Mouse (Mus musculus): Measurements from ENCODE around the gene Sde2. TPM values are rescaled to one million over a fixed set of nuclear protein-coding genes. Genes with fewer than 3 reads are reported as not detected.

Gene Sde2
- polyA plus RNA-seq, 1 experiment from 2014 or later: 47.0 TPM

- Histone ChIP-seq H3K9me3 (no peaks in the 10 kb centered on the region), H3K4me1 (peaks cover 23% of the 10 kb centered on the region), H3K36me3 (peaks cover 24% of the 10 kb centered on the region), H3K27ac (no peak overlapping the region), H3K9ac (no peak overlapping the region), H3K27me3 (no peaks in the 10 kb centered on the region), H3K4me3 (no peak overlapping the region), H3K4me2 (replicated peaks) (peak overlapping the region; percentile 19; the same call in 1 of the 2 replicates)
- ATAC-seq (ENCODE audit: insufficient number of reproducible peaks, insufficient read depth, low FRiP score, low TSS enrichment): no peak
- WGBS: 46% methylated on average over 20 of the region's 20 CpGs
Measured at GRCm38 (mm10) chr1:180911653-180912287, 60.8 kb downstream of the Sde2 start.

- ATAC-seq (ENCODE audit: insufficient number of reproducible peaks, insufficient read depth, low FRiP score, low TSS enrichment): no peak
- H3K27ac ChIP-seq: 0 out of 2 replicates have a peak overlapping the region, but pooled peaks have one; percentile 60
- WGBS: 83% methylated on average over 5 of the region's 5 CpGs
- no peaks in the 10 kb centered on the region for H3K27me3 ChIP-seq
- no peak overlapping the region for H3K4me2 ChIP-seq (replicated peaks)
- H3K4me3 ChIP-seq: no peak overlapping the region
- no peak overlapping the region for H3K9ac ChIP-seq
- peaks cover 23% of the 10 kb centered on the region for H3K4me1 ChIP-seq
- H3K9me3 ChIP-seq: no peaks in the 10 kb centered on the region
- peaks cover 14% of the 10 kb centered on the region for H3K36me3 ChIP-seq
Measured at GRCm38 (mm10) chr1:180912792-180913191, 61.9 kb downstream of the Sde2 start.

- H3K9me3 ChIP-seq: no peaks in the 10 kb centered on the region
- H3K9ac ChIP-seq: no peak overlapping the region
- peak overlapping the region; percentile 60 for H3K27ac ChIP-seq
- no peak overlapping the region for H3K4me3 ChIP-seq
- peaks cover 23% of the 10 kb centered on the region for H3K4me1 ChIP-seq
- H3K36me3 ChIP-seq: peaks cover 4% of the 10 kb centered on the region
- H3K27me3 ChIP-seq: no peaks in the 10 kb centered on the region
- no peak overlapping the region for H3K4me2 ChIP-seq (replicated peaks)
- 26% methylated on average over 4 of the region's 4 CpGs for WGBS
- ATAC-seq (ENCODE audit: insufficient number of reproducible peaks, insufficient read depth, low FRiP score, low TSS enrichment): peak; percentile 48; the same call in 1 of the 2 replicates
Measured at GRCm38 (mm10) chr1:180913797-180914196, 62.9 kb downstream of the Sde2 start.

- WGBS: 85% methylated on average over 11 of the region's 11 CpGs
- no peak for ATAC-seq (ENCODE audit: insufficient number of reproducible peaks, insufficient read depth, low FRiP score, low TSS enrichment)
- no peaks in the 10 kb centered on the region for H3K9me3 ChIP-seq
Measured at GRCm38 (mm10) chr1:180916425-180916824, 65.5 kb downstream of the Sde2 start.

GRCm38 (mm10) chr1:180917053-180917452, 66.1 kb downstream of the Sde2 start:
- H3K4me2 ChIP-seq (replicated peaks): no peak overlapping the region
- no peak overlapping the region for H3K9ac ChIP-seq
- no peaks in the 10 kb centered on the region for H3K36me3 ChIP-seq
- WGBS: 52% methylated on average over 1 of the region's 1 CpGs
- H3K27ac ChIP-seq: no peak overlapping the region
- peaks cover 18% of the 10 kb centered on the region for H3K4me1 ChIP-seq
- ATAC-seq (ENCODE audit: insufficient number of reproducible peaks, insufficient read depth, low FRiP score, low TSS enrichment): no peak
- no peak overlapping the region for H3K4me3 ChIP-seq
- no peaks in the 10 kb centered on the region for H3K27me3 ChIP-seq
- H3K9me3 ChIP-seq: no peaks in the 10 kb centered on the region

More at GRCm38 (mm10) chr1:180916425-180916824, 65.5 kb downstream of the Sde2 start:
- no peak overlapping the region for H3K9ac ChIP-seq
- no peak overlapping the region for H3K4me2 ChIP-seq (replicated peaks)
- peaks cover 21% of the 10 kb centered on the region for H3K4me1 ChIP-seq
- H3K4me3 ChIP-seq: no peak overlapping the region
- no peaks in the 10 kb centered on the region for H3K36me3 ChIP-seq
- H3K27me3 ChIP-seq: no peaks in the 10 kb centered on the region
- H3K27ac ChIP-seq: no peak overlapping the region

Other genes starting within 250 kb of the Sde2 start
- 22.6 and 24.2 TPM in 2 replicates for gene Lin9, start 210.0 kb upstream of the Sde2 start, polyA plus RNA-seq (2016; fragmentation: Nextera tagmentation; extraction: Ambion mirVana)
- 0.15 and 0.38 TPM in 2 replicates for gene Mixl1, start 154.1 kb upstream of the Sde2 start, polyA plus RNA-seq (2016; fragmentation: Nextera tagmentation; extraction: Ambion mirVana)
- gene Acbd3, start 125.1 kb upstream of the Sde2 start, polyA plus RNA-seq (2016; fragmentation: Nextera tagmentation; extraction: Ambion mirVana): 27.8 and 29.2 TPM in 2 replicates
- 3,184 and 3,209 TPM in 2 replicates for gene H3f3a, start 37.2 kb upstream of the Sde2 start, polyA plus RNA-seq (2016; fragmentation: Nextera tagmentation; extraction: Ambion mirVana)
- gene Lefty2, start 42.0 kb downstream of the Sde2 start, polyA plus RNA-seq (2016; fragmentation: Nextera tagmentation; extraction: Ambion mirVana): 0.22 and 0.67 TPM in 2 replicates
- 110 and 112 TPM in 2 replicates for gene Pycr2, start 53.2 kb downstream of the Sde2 start, polyA plus RNA-seq (2016; fragmentation: Nextera tagmentation; extraction: Ambion mirVana)
- gene Lefty1, start 83.9 kb downstream of the Sde2 start, polyA plus RNA-seq (2016; fragmentation: Nextera tagmentation; extraction: Ambion mirVana): 1.2 and 2.4 TPM in 2 replicates
- gene Tmem63a, start 91.2 kb downstream of the Sde2 start, polyA plus RNA-seq (2016; fragmentation: Nextera tagmentation; extraction: Ambion mirVana): 8.8 and 8.9 TPM in 2 replicates
- 1.5 and 2.6 TPM in 2 replicates for gene Ephx1, start 169.8 kb downstream of the Sde2 start, polyA plus RNA-seq (2016; fragmentation: Nextera tagmentation; extraction: Ambion mirVana)
- gene 9130409I23Rik, start 200.1 kb downstream of the Sde2 start, polyA plus RNA-seq (2016; fragmentation: Nextera tagmentation; extraction: Ambion mirVana): not detected in 2 replicates